Mouse (Mus musculus): ENCODE results near the gene Cwc22. TPM values are rescaled to one million over a fixed set of nuclear protein-coding genes. Genes with fewer than 3 reads are reported as not detected.

Cwc22 gene
- polyA plus RNA-seq, 1 experiment, result 5.7 TPM

GRCm38 (mm10) chr2:77911452-77911851 is 34.7 kb downstream of the Cwc22 start:
- TF ChIP-seq POLR2A (IDR thresholded peaks at IDR 0.05; ENCODE audit: low read depth, low read length), result no peak
- no peak for TF ChIP-seq CTCF (conservative IDR thresholded peaks at IDR 0.05; ENCODE audit: insufficient read depth, insufficient read length, low read depth, low read length)
- Histone ChIP-seq H3K36me3 (ENCODE audit: control insufficient read depth, insufficient read depth, low read length) (peaks cover 3% of the 10 kb centered on the region; the same call in 1 of the 2 replicates), H3K4me3 (ENCODE audit: insufficient read depth, low read depth, low read length) (no peak overlapping the region), H3K27ac (ENCODE audit: insufficient read depth, low read depth, low read length) (no peak overlapping the region), H3K4me1 (ENCODE audit: control insufficient read depth, insufficient read depth, low read length) (no peaks in the 10 kb centered on the region), H3K27me3 (replicated peaks; ENCODE audit: control insufficient read depth, insufficient read depth, low read length) (no peaks in the 10 kb centered on the region)
- WGBS, result 97% methylated on average over 2 of the region's 2 CpGs
- DNase-seq, result no peak

- H3K4me3 ChIP-seq (ENCODE audit: insufficient read depth, low read depth, low read length), result no peak overlapping the region
- H3K27ac ChIP-seq (ENCODE audit: insufficient read depth, low read depth, low read length), result no peak overlapping the region
- no peaks in the 10 kb centered on the region for H3K4me1 ChIP-seq (ENCODE audit: control insufficient read depth, insufficient read depth, low read length)
- no peak for DNase-seq
- WGBS, result 41% methylated on average over 3 of the region's 3 CpGs
- H3K27me3 ChIP-seq (replicated peaks; ENCODE audit: control insufficient read depth, insufficient read depth, low read length), result no peaks in the 10 kb centered on the region
- H3K36me3 ChIP-seq (ENCODE audit: control insufficient read depth, insufficient read depth, low read length), result peaks cover 2% of the 10 kb centered on the region; the same call in 1 of the 2 replicates
- TF ChIP-seq POLR2A (IDR thresholded peaks at IDR 0.05; ENCODE audit: low read depth, low read length) (no peak), CTCF (conservative IDR thresholded peaks at IDR 0.05; ENCODE audit: insufficient read depth, insufficient read length, low read depth, low read length) (no peak)
Observed at GRCm38 (mm10) chr2:77910216-77910615, 36.0 kb downstream of the Cwc22 start.

- no peaks in the 10 kb centered on the region for H3K4me1 ChIP-seq (ENCODE audit: control insufficient read depth, insufficient read depth, low read length)
- no peak for TF ChIP-seq POLR2A (IDR thresholded peaks at IDR 0.05; ENCODE audit: low read depth, low read length)
- no peak for TF ChIP-seq CTCF (conservative IDR thresholded peaks at IDR 0.05; ENCODE audit: insufficient read depth, insufficient read length, low read depth, low read length)
- 93% methylated on average over 3 of the region's 3 CpGs for WGBS
Observed at GRCm38 (mm10) chr2:77907164-77907563, 39.0 kb downstream of the Cwc22 start.

GRCm38 (mm10) chr2:77905023-77905422 is 41.2 kb downstream of the Cwc22 start:
- Histone ChIP-seq H3K27ac (ENCODE audit: insufficient read depth, low read depth, low read length) (no peak overlapping the region), H3K27me3 (replicated peaks; ENCODE audit: control insufficient read depth, insufficient read depth, low read length) (no peaks in the 10 kb centered on the region), H3K4me3 (ENCODE audit: insufficient read depth, low read depth, low read length) (no peak overlapping the region), H3K4me1 (ENCODE audit: control insufficient read depth, insufficient read depth, low read length) (no peaks in the 10 kb centered on the region), H3K36me3 (ENCODE audit: control insufficient read depth, insufficient read depth, low read length) (peaks cover 1% of the 10 kb centered on the region; the same call in 1 of the 2 replicates)
- no peak for DNase-seq
- WGBS, result 83% methylated on average over 7 of the region's 7 CpGs
- no peak for TF ChIP-seq POLR2A (IDR thresholded peaks at IDR 0.05; ENCODE audit: low read depth, low read length)
- TF ChIP-seq CTCF (conservative IDR thresholded peaks at IDR 0.05; ENCODE audit: insufficient read depth, insufficient read length, low read depth, low read length), result no peak

More at GRCm38 (mm10) chr2:77907164-77907563, 39.0 kb downstream of the Cwc22 start:
- DNase-seq, result no peak
- Histone ChIP-seq H3K27ac (ENCODE audit: insufficient read depth, low read depth, low read length) (no peak overlapping the region), H3K27me3 (replicated peaks; ENCODE audit: control insufficient read depth, insufficient read depth, low read length) (no peaks in the 10 kb centered on the region), H3K4me3 (ENCODE audit: insufficient read depth, low read depth, low read length) (no peak overlapping the region), H3K36me3 (ENCODE audit: control insufficient read depth, insufficient read depth, low read length) (peaks cover 4% of the 10 kb centered on the region; the same call in 1 of the 2 replicates)

GRCm38 (mm10) chr2:77904495-77904894 is 41.7 kb downstream of the Cwc22 start:
- H3K27me3 ChIP-seq (replicated peaks; ENCODE audit: control insufficient read depth, insufficient read depth, low read length), result no peaks in the 10 kb centered on the region
- 87% methylated on average over 10 of the region's 10 CpGs for WGBS
- H3K4me3 ChIP-seq (ENCODE audit: insufficient read depth, low read depth, low read length), result no peak overlapping the region
- H3K27ac ChIP-seq (ENCODE audit: insufficient read depth, low read depth, low read length), result no peak overlapping the region
- H3K36me3 ChIP-seq (ENCODE audit: control insufficient read depth, insufficient read depth, low read length), result peaks cover 1% of the 10 kb centered on the region; the same call in 1 of the 2 replicates
- DNase-seq, result no peak
- TF ChIP-seq POLR2A (IDR thresholded peaks at IDR 0.05; ENCODE audit: low read depth, low read length) (no peak), CTCF (conservative IDR thresholded peaks at IDR 0.05; ENCODE audit: insufficient read depth, insufficient read length, low read depth, low read length) (no peak)
- H3K4me1 ChIP-seq (ENCODE audit: control insufficient read depth, insufficient read depth, low read length), result no peaks in the 10 kb centered on the region

- TF ChIP-seq POLR2A (IDR thresholded peaks at IDR 0.05; ENCODE audit: low read depth, low read length), result no peak
- TF ChIP-seq CTCF (conservative IDR thresholded peaks at IDR 0.05; ENCODE audit: insufficient read depth, insufficient read length, low read depth, low read length), result no peak
- no peak overlapping the region for H3K27ac ChIP-seq (ENCODE audit: insufficient read depth, low read depth, low read length)
- H3K4me1 ChIP-seq (ENCODE audit: control insufficient read depth, insufficient read depth, low read length), result no peaks in the 10 kb centered on the region
- 97% methylated on average over 9 of the region's 9 CpGs for WGBS
- H3K27me3 ChIP-seq (replicated peaks; ENCODE audit: control insufficient read depth, insufficient read depth, low read length), result no peaks in the 10 kb centered on the region
- no peak for DNase-seq
- peaks cover 3% of the 10 kb centered on the region; the same call in 1 of the 2 replicates for H3K36me3 ChIP-seq (ENCODE audit: control insufficient read depth, insufficient read depth, low read length)
- H3K4me3 ChIP-seq (ENCODE audit: insufficient read depth, low read depth, low read length), result no peak overlapping the region
Observed at GRCm38 (mm10) chr2:77903979-77904378, 42.2 kb downstream of the Cwc22 start.

- no peak overlapping the region for H3K27ac ChIP-seq (ENCODE audit: insufficient read depth, low read depth, low read length)
- over 99% methylated on average over 3 of the region's 3 CpGs for whole genome bisulfite sequencing
- no peaks in the 10 kb centered on the region for H3K4me1 ChIP-seq (ENCODE audit: control insufficient read depth, insufficient read depth, low read length)
- H3K4me3 ChIP-seq (ENCODE audit: insufficient read depth, low read depth, low read length), result no peak overlapping the region
- H3K36me3 ChIP-seq (ENCODE audit: control insufficient read depth, insufficient read depth, low read length), result peaks cover 3% of the 10 kb centered on the region; the same call in 1 of the 2 replicates
- TF ChIP-seq POLR2A (IDR thresholded peaks at IDR 0.05; ENCODE audit: low read depth, low read length), result no peak
- TF ChIP-seq CTCF (conservative IDR thresholded peaks at IDR 0.05; ENCODE audit: insufficient read depth, insufficient read length, low read depth, low read length), result no peak
- no peak for DNase-seq
- H3K27me3 ChIP-seq (replicated peaks; ENCODE audit: control insufficient read depth, insufficient read depth, low read length), result no peaks in the 10 kb centered on the region
Observed at GRCm38 (mm10) chr2:77903098-77903497, 43.1 kb downstream of the Cwc22 start.
